Mouse (Mus musculus) forebrain, embryonic 16.5 days (tissue): ENCODE results near the gene Aven. TPM values are rescaled to one million over a fixed set of nuclear protein-coding genes. Genes with fewer than 3 reads are reported as not detected.
A peak's percentile ranks its signal among the peaks of the same experiment; 100 is the strongest.
"Not testable (repeated sequence)": the region's sequence is repeated elsewhere in the genome, so short reads cannot be mapped to it uniquely, and the experiment has no call there.

Source experiments
- ATAC-seq: fragments of 200-750 bp; cut with Nextera tagmentation; 2 replicates; pipeline ENCODE4 v1.8.0; 2017; ENCODE audit warnings: mild to moderate bottlenecking, moderate library complexity
- H3K27ac ChIP-seq: fragments of 300-500 bp; sonication (generic); 2 replicates; pipeline ENCODE4 v1.5.1; 2014; ENCODE audit warnings: low read length, control low read depth
- H3K27me3 ChIP-seq: fragments of 300-500 bp; sonication (generic); replicated peaks from 2 replicates; pipeline ENCODE4 v1.6.1; 2014; ENCODE audit warnings: low read length; ENCODE audit not compliant: control insufficient read depth, insufficient read depth
- H3K36me3 ChIP-seq: fragments of 300-500 bp; sonication (generic); 2 replicates; pipeline ENCODE4 v1.6.1; 2014; ENCODE audit not compliant: control insufficient read depth, insufficient read depth
- H3K4me1 ChIP-seq: fragments of 300-500 bp; sonication (generic); replicated peaks from 2 replicates; pipeline ENCODE4 v1.6.1; 2014; ENCODE audit warnings: low read length; ENCODE audit not compliant: control insufficient read depth, insufficient read depth
- H3K4me2 ChIP-seq: fragments of 300-500 bp; sonication (generic); 2 replicates; pipeline ENCODE4 v1.6.1; 2014; ENCODE audit warnings: mild to moderate bottlenecking, low read length, control low read depth
- H3K4me3 ChIP-seq: fragments of 300-500 bp; sonication (generic); replicated peaks from 2 replicates; pipeline ENCODE4 v1.5.1; 2014; ENCODE audit warnings: mild to moderate bottlenecking, low read length, control low read depth
- H3K9ac ChIP-seq: fragments of 300-500 bp; sonication (generic); replicated peaks from 2 replicates; pipeline ENCODE4 v1.6.1; 2014; ENCODE audit warnings: low read depth, low read length, control low read depth
- H3K9me3 ChIP-seq: fragments of 300-500 bp; sonication (generic); 2 replicates; pipeline ENCODE4 v1.6.1; 2016; ENCODE audit warnings: low read length; ENCODE audit not compliant: control insufficient read depth
- WGBS: fragments of 180-500 bp; shearing (Covaris S2); extraction: QIAGEN DNeasy Blood & Tissue Kit; methylation state at CpG from one replicate; pipeline ENCODE4 v1.1.7; 2014; 5-methylcytosine and 5-hydroxymethylcytosine counted together
- polyA plus RNA-seq: library from polyadenylated mRNA; unstranded; fragments of >200 nt; fragmentation: Nextera tagmentation; extraction: Ambion mirVana; gene quantifications from 2 replicates; pipeline ENCODE4 v1.2.1, GENCODE M21; 2015

Gene Aven
- polyA plus RNA-seq: 1.9 and 2.2 TPM in 2 replicates

DNA sequence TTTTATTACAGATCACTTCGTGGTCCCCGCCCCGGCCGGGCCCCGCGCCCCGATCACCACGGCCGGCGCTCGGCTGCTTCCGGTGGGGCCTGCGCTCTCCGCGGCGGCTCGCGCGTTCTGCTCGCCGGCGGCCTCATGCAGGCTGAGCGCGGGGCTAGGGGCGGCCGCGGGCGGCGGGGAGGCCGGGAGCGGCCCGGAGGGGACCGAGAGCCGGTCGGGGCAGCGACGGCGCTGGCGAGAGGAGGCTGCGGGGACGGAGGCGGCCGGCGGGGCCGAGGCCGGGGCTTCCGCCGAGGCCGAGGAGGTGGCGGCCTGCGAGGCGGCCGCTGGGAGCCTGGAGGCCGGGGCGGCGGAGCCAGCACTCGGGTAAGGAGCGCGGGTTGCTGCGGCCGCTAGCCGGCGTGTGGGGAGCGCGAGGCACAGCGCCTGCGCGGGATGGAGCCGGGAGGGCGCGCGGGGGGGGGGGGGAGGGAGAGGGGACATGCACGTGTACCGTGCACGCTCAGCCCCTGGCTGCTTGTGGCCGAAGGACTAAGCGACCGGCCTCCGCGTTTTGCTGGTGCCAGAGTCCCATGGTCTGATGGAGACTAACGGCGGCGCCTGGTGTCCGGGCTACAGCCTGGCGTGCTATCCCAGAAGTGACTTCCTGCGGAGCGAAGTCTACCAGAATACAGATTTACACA lies at the start of gene Aven:
Gene Aven (plus strand): TSS at position 109 of the 683 bp plus-strand sequence.
- Histone ChIP-seq H3K27me3 (no peaks in the 10 kb centered on the region), H3K4me2 (peak within 1 kb of the TSS; percentile 85), H3K9ac (peak within 1 kb of the TSS; percentile 99), H3K36me3 (no peaks in the 10 kb centered on the region), H3K4me1 (peaks cover 11% of the 10 kb centered on the region), H3K4me3 (peak within 1 kb of the TSS; percentile 84), H3K27ac (peak within 1 kb of the TSS; percentile 93), H3K9me3 (no peaks in the 10 kb centered on the region)
- WGBS: under 1% methylated on average over 68 of the region's 87 CpGs
- ATAC-seq: peak; percentile 96

DNA sequence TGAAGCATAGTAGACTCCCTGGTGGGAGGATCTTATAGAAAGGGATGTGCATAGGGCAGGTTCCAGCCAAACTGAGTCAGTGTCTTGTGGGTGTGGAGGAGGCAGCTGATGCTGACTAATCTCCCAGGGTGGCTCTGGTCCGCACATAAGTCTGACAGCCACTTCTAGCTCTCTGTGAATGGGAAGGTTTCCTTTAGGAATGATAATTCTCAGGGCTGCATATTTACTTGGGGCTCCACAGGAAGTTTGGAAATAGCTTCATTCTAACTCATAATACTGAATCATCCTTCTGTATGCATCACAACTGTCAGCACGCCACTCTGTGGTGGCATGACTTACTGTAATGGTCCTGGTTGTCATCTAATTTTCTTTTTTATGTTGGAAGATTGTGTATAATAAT lies 49.3 kb upstream of the Aven start:
- Histone ChIP-seq H3K4me1 (no peaks in the 10 kb centered on the region), H3K36me3 (no peaks in the 10 kb centered on the region), H3K4me2 (no peak overlapping the region), H3K27ac (no peak overlapping the region), H3K9ac (no peak overlapping the region), H3K4me3 (no peak overlapping the region), H3K9me3 (no peaks in the 10 kb centered on the region), H3K27me3 (no peaks in the 10 kb centered on the region)
- no peak for ATAC-seq
- WGBS: 71% methylated on average over 2 of the region's 2 CpGs

DNA sequence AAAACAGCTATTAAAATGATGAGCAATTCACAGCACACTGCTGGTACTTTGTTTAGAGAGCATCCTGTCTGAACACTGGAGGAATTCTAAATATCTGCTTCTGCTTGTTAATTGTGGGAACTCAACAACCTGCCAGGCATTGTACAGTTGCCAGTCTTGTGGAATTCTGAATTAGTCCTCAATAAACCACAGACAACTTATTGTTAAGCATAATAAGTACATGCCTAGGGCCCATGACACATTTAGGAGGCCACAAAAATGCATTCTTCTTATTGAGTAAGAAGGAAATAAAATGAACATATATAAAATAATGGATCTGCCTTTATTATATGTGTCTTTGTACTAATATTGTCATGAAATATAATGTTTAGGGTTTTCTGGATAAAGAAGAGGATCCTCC lies 47.3 kb upstream of the Aven start:
- H3K36me3 ChIP-seq: no peaks in the 10 kb centered on the region
- H3K4me2 ChIP-seq: no peak overlapping the region
- no peaks in the 10 kb centered on the region for H3K4me1 ChIP-seq
- no peak overlapping the region for H3K27ac ChIP-seq
- no peak overlapping the region for H3K9ac ChIP-seq
- H3K9me3 ChIP-seq: no peaks in the 10 kb centered on the region
- H3K27me3 ChIP-seq: no peaks in the 10 kb centered on the region
- ATAC-seq: no peak
- no peak overlapping the region for H3K4me3 ChIP-seq

DNA sequence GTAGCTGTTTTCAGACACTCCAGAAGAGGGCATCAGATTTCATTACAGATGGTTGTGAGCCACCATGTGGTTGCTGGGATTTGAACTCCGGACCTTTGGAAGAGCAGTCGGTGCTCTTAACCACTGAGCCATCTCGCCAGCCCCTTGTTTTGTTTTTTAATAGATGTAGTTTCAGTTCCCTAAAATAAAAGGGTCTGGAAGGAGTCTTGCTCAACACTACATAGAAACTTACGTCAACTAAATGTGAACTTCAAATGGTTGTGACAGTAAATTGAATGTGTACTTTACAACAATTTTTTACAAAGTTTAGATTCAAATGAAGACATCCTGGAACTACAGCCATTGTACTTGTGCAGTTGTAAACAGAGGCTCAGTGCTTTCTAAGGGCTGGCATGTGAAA lies 44.7 kb upstream of the Aven start:
- not testable (repeated sequence) for H3K9me3 ChIP-seq, H3K36me3 ChIP-seq, H3K4me3 ChIP-seq, H3K27me3 ChIP-seq, H3K9ac ChIP-seq, H3K27ac ChIP-seq, ATAC-seq, H3K4me1 ChIP-seq, H3K4me2 ChIP-seq
- 74% methylated on average over 4 of the region's 4 CpGs for WGBS

DNA sequence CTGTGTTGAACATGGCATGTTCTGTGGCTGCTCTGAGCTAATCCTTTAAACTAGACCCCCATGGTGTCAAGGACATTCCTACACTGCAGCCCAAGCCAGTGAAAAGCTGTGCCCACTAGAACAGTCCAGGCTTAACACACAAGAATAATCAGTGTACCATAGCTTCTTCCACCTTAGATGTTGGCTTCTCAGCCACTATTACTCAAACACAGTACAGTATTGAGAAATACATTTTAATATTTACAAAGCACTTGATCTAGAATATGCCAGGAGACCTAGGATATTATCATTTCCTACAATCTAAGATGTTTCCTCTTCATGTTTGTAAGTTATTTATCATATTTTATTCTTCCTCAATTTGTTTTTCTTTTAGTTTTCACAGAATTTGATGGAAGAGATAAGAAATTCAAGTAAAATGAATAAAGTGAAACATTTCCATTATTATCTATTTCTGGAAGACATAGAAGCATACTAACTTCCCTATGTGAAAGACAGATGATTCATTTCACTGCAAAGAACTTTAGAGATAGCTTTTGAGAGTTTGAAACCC lies 44.2 kb upstream of the Aven start:
- ATAC-seq: no peak
- H3K9me3 ChIP-seq: no peaks in the 10 kb centered on the region
- H3K27me3 ChIP-seq: no peaks in the 10 kb centered on the region
- no peak overlapping the region for H3K9ac ChIP-seq
- H3K4me3 ChIP-seq: no peak overlapping the region
- H3K4me1 ChIP-seq: no peaks in the 10 kb centered on the region
- H3K36me3 ChIP-seq: no peaks in the 10 kb centered on the region
- no peak overlapping the region for H3K4me2 ChIP-seq
- H3K27ac ChIP-seq: no peak overlapping the region

DNA sequence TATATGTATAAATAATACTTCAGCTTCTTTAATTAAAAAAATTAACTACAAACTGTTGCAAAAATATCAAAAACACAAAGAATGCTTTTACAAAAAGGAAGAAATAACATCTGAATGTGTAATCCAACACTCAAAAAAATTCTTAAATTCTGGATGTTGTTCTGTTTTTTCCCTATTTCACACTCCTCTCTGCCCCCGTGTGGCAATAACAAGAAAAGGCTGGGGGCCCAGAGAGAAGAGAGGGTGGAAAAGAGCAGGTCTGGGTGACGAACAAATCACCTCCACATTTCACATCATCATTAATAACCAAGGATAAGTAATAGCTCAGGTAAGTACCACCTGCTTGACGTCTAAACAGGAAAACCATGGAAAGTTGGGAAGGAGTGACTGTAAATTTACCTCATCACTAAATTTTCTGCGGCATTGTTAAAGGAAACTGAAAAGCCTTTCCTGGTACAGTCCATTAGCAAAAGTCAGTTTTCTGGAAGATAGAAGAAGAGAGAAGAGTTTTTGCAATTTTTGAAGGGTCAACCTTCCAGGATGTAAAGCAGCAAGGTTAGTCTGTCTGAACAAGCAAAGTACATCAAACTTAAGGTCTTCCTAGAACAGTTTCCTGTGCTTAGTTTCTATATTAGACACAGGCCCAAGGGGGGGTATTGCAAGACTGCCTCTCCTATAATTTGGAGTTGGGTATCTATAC lies 43.0 kb upstream of the Aven start:
- 40% methylated on average over 4 of the region's 4 CpGs for WGBS
- H3K27ac ChIP-seq: no peak overlapping the region
- H3K9me3 ChIP-seq: no peaks in the 10 kb centered on the region
- ATAC-seq: no peak
- H3K9ac ChIP-seq: no peak overlapping the region
- H3K36me3 ChIP-seq: no peaks in the 10 kb centered on the region
- H3K4me2 ChIP-seq: no peak overlapping the region
- H3K4me1 ChIP-seq: peaks cover 3% of the 10 kb centered on the region
- H3K27me3 ChIP-seq: no peaks in the 10 kb centered on the region
- H3K4me3 ChIP-seq: no peak overlapping the region

DNA sequence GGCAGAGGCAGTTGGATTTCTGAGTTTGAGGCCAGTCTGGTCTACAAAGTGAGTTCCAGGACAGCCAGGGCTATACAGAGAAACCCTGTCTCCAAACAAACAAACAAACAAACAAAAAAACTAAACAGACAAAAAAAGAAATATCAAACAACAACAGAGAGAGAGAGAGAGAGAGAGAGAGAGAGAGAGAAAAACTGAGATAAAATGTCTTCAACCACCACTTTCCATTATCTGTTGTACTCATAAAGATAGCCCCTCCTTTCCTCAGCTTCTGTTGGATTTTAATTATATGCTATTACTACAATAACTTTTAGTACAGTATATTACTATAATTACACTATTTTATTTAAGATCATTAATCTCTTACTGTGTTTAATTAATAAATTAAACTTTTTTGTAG lies 40.3 kb upstream of the Aven start:
- ATAC-seq, H3K27me3 ChIP-seq, H3K27ac ChIP-seq, H3K9me3 ChIP-seq, H3K4me2 ChIP-seq, H3K4me3 ChIP-seq, H3K9ac ChIP-seq, H3K36me3 ChIP-seq: not testable (repeated sequence)
- peaks cover 12% of the 10 kb centered on the region for H3K4me1 ChIP-seq

DNA sequence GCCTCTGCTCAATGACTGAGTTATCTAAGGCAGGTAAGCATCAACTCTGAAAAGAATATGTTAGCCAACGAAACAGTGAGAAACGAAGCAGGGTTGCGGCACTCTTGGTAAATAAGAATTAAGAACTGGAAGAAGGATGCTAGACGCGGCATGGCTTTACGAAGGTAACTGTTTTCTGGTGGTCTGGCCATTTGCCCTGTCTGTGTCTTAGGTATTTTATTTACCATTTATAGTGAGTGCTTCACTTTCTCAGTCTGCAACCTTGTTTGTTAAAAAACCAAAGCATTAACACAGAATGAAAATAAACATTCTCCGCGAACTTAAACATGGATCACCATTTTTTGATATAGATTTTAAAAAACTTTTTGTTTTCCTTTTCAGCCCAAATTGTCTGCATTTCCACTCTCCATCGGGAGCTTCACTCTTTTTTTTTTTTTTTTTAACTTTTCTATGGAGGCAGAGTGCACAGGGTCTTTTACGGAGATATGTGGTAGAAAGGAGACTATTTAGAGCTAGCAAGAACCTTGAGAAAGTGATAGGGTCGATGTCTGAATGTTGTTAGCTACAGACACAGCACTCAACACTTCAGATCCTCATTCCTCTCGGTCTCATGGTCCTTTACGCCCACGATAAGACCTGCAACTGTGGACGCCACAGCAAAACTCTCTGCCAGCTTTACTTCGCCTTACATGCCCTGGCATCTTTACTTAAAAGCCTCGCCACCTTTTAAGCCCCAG lies 38.5 kb upstream of the Aven start:
- Histone ChIP-seq H3K4me1 (peaks cover 12% of the 10 kb centered on the region), H3K27me3 (no peaks in the 10 kb centered on the region), H3K9me3 (no peaks in the 10 kb centered on the region), H3K4me3 (peak overlapping the region; percentile 61), H3K36me3 (no peaks in the 10 kb centered on the region), H3K9ac (peak overlapping the region; percentile 81), H3K27ac (peak overlapping the region; percentile 56; the same call in 1 of the 2 replicates), H3K4me2 (peak overlapping the region; percentile 87)
- ATAC-seq: peak; percentile 69
- 29% methylated on average over 17 of the region's 17 CpGs for WGBS

DNA sequence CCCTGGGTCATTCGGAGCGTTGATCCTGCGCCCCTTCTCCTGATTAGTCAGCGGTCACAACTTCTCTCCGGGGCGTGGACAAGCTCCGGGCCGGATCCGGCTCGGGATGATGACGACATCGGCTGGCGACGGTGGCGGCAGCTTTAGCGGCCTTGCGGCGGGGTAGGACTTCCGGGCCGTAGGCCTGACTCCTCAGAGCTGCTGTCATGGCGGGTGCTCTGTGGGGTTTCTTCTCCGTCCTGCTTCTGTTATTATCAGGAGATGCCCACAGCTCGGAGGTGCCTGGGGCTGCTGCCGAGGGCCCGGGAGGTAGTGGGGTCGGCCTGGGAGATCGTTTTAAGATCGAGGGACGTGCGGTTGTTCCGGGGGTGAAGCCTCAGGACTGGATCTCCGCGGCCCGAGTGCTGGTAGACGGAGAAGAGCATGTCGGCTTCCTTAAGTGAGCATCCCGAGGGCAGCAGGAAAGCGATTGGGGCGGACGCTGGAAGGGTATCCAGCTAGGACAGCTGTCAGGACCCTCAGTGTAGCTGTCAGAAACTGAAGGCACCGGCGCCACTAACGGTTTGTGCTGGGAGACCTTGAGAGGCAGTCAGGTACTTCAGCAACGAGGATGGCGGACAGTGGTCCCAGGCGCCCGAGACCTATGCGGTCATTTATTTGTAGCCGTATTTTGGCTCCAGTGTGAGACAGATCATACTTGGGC lies 37.8 kb upstream of the Aven start, which contains the start of gene Emc7:
Gene Emc7 (plus strand): TSS at position 136 of the 703 bp plus-strand sequence.
- Histone ChIP-seq H3K4me1 (peaks cover 12% of the 10 kb centered on the region), H3K27ac (peak within 1 kb of the TSS; percentile 79), H3K27me3 (no peaks in the 10 kb centered on the region), H3K4me2 (peak within 1 kb of the TSS; percentile 93), H3K9ac (peak within 1 kb of the TSS; percentile 81), H3K36me3 (peaks cover 2% of the 10 kb centered on the region), H3K9me3 (no peaks in the 10 kb centered on the region), H3K4me3 (peak within 1 kb of the TSS; percentile 61)
- peak; percentile 99 for ATAC-seq
- under 1% methylated on average over 49 of the region's 49 CpGs for WGBS
